Mouse (Mus musculus): Measurements from ENCODE around the gene Gm45261. TPM values are rescaled to one million over a fixed set of nuclear protein-coding genes. Genes with fewer than 3 reads are reported as not detected.

The Gm45261 gene
- total and polyA plus RNA-seq, 3 experiments = not detected

DNA sequence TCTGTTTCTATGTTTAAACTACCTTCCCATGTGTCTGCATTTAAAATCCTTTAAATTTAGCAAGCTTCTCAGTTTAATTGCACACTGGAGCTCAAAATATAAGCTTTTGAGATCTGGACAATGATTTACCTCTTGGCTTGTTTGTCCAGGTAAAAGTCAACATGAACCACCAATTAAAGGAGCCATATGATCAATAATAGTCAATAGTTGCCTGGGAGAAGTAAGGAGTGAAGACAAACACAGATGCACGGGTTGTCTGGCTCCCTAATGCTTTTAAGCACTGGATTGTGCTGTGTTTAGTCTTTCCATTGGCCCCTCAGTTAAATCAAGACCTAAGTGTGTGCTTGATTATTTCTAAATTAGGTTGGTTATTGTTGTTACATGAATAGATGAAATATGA lies 33.3 kb downstream of the Gm45261 start:
- no peak overlapping the region for H3K4me2 ChIP-seq (ENCODE audit: insufficient read depth, low read depth, poor library complexity, severe bottlenecking)
- no peaks in the 10 kb centered on the region for H3K36me3 ChIP-seq (replicated peaks in 1 of 2; ENCODE audit: control insufficient read depth in 1 of 2, insufficient read depth in 1 of 2, low read length in 1 of 2)
- H3K4me3 ChIP-seq (replicated peaks in 1 of 3; ENCODE audit: low read depth in 2 of 3, low read length in 2 of 3, poor library complexity in 1 of 3) = no peak overlapping the region
- dilution Hi-C loops (cut with MboI; ENCODE audit: extremely low pct_ligation_motif_present, extremely low pct_unique_long_range_greater_than_20kb, low sequenced_read_pairs) (no loop called here), in situ Hi-C loops (cut with MboI; ENCODE audit: low pct_ligation_motif_present, low pct_unique_long_range_greater_than_20kb, low sequenced_read_pairs) (no loop called here)
- H3K9me3 ChIP-seq (replicated peaks; ENCODE audit: low read length) = no peaks in the 10 kb centered on the region
- H3K27me3 ChIP-seq (replicated peaks) = no peaks in the 10 kb centered on the region
- no peak overlapping the region for H3K27ac ChIP-seq (ENCODE audit: insufficient read depth, low read depth)
- TF ChIP-seq HCFC1 (IDR thresholded peaks at IDR 0.05; ENCODE audit: low read depth, low read length) (no peak), MAX (IDR thresholded peaks at IDR 0.05; ENCODE audit: low read length) (no peak), JUND (conservative IDR thresholded peaks at IDR 0.05; ENCODE audit: low read depth, low read length) (no peak), IRF4 (IDR thresholded peaks at IDR 0.05; ENCODE audit: low read depth, low read length) (no peak), POLR2AphosphoS2 (IDR thresholded peaks at IDR 0.05; ENCODE audit: low read depth, low read length) (no peak), RCOR1 (conservative IDR thresholded peaks at IDR 0.05; ENCODE audit: low read depth, low read length) (no peak), TBP (conservative IDR thresholded peaks at IDR 0.05; ENCODE audit: low read depth, low read length) (no peak), NRF1 (IDR thresholded peaks at IDR 0.05; ENCODE audit: low read depth, low read length) (no peak), E2F4 (IDR thresholded peaks at IDR 0.05; ENCODE audit: insufficient replicate concordance, low read depth, low read length) (no peak), ZC3H11A (IDR thresholded peaks at IDR 0.05; ENCODE audit: low read depth, low read length) (no peak), PAX5 (IDR thresholded peaks at IDR 0.05; ENCODE audit: low read length) (no peak), ZMIZ1 (IDR thresholded peaks at IDR 0.05; ENCODE audit: low read depth, low read length) (no peak), ETS1 (conservative IDR thresholded peaks at IDR 0.05; ENCODE audit: low read depth, low read length) (no peak), RAD21 (IDR thresholded peaks at IDR 0.05; ENCODE audit: low read depth, low read length) (no peak), CHD1 (IDR thresholded peaks at IDR 0.05; ENCODE audit: low read depth, low read length) (no peak), TCF12 (IDR thresholded peaks at IDR 0.05; ENCODE audit: low read depth, low read length) (no peak), JUN (IDR thresholded peaks at IDR 0.05; ENCODE audit: insufficient read depth, low read depth, low read length) (no peak), MEF2A (IDR thresholded peaks at IDR 0.05; ENCODE audit: borderline replicate concordance, low read depth, low read length) (no peak), MYC (IDR thresholded peaks at IDR 0.05; ENCODE audit: low read depth, low read length) (no peak), ZKSCAN1 (IDR thresholded peaks at IDR 0.05; ENCODE audit: borderline replicate concordance, low read depth, low read length) (no peak)
- H3K79me2 ChIP-seq (replicated peaks; ENCODE audit: control insufficient read depth, extremely low read depth, insufficient read depth, poor library complexity, severe bottlenecking) = no peaks in the 10 kb centered on the region
- no peak for DNase-seq (ENCODE audit: extremely low read depth)
- peaks cover 4 to 23% of the 10 kb centered on the region in 2 experiments for H3K4me1 ChIP-seq (ENCODE audit: control insufficient read depth in 1 of 2, insufficient read depth in 2 of 2)
- H3K9ac ChIP-seq (ENCODE audit: insufficient read depth, low read depth) = no peak overlapping the region

GRCm38 (mm10) chr1:80427425-80427824 lies 33.8 kb downstream of the Gm45261 start:
- H3K79me2 ChIP-seq (replicated peaks; ENCODE audit: control insufficient read depth, extremely low read depth, insufficient read depth, poor library complexity, severe bottlenecking) = no peaks in the 10 kb centered on the region
- H3K36me3 ChIP-seq (replicated peaks in 1 of 2; ENCODE audit: control insufficient read depth in 1 of 2, insufficient read depth in 1 of 2, low read length in 1 of 2) = no peaks in the 10 kb centered on the region
- TF ChIP-seq CHD2 (IDR thresholded peaks at IDR 0.05; ENCODE audit: low read length) (no peak), ELF1 (IDR thresholded peaks at IDR 0.05; ENCODE audit: low read depth, low read length) (no peak), HCFC1 (IDR thresholded peaks at IDR 0.05; ENCODE audit: low read depth, low read length) (no peak), RCOR1 (conservative IDR thresholded peaks at IDR 0.05; ENCODE audit: low read depth, low read length) (no peak), USF1 (IDR thresholded peaks at IDR 0.05; ENCODE audit: low read depth, low read length) (no peak), IRF4 (IDR thresholded peaks at IDR 0.05; ENCODE audit: low read depth, low read length) (no peak), ETS1 (conservative IDR thresholded peaks at IDR 0.05; ENCODE audit: low read depth, low read length) (no peak; the same call in 1 of the 2 replicates), NRF1 (IDR thresholded peaks at IDR 0.05; ENCODE audit: low read depth, low read length) (no peak), MAFK (IDR thresholded peaks at IDR 0.05; ENCODE audit: insufficient replicate concordance, low read length) (no peak), USF2 (conservative IDR thresholded peaks at IDR 0.05; ENCODE audit: low read depth, low read length) (no peak)
- DNase-seq (ENCODE audit: extremely low read depth) = no peak
- no peak overlapping the region for H3K27ac ChIP-seq (ENCODE audit: insufficient read depth, low read depth)
- no peak overlapping the region for H3K4me2 ChIP-seq (ENCODE audit: insufficient read depth, low read depth, poor library complexity, severe bottlenecking)
- H3K9ac ChIP-seq (ENCODE audit: insufficient read depth, low read depth) = no peak overlapping the region
- H3K27me3 ChIP-seq (replicated peaks) = no peaks in the 10 kb centered on the region
- H3K4me1 ChIP-seq (ENCODE audit: control insufficient read depth in 1 of 2, insufficient read depth in 2 of 2) = peaks cover 4 to 27% of the 10 kb centered on the region in 2 experiments
- H3K9me3 ChIP-seq (replicated peaks; ENCODE audit: low read length) = no peaks in the 10 kb centered on the region
- dilution Hi-C loops (cut with MboI; ENCODE audit: extremely low pct_ligation_motif_present, extremely low pct_unique_long_range_greater_than_20kb, low sequenced_read_pairs) (no loop called here), in situ Hi-C loops (cut with MboI; ENCODE audit: low pct_ligation_motif_present, low pct_unique_long_range_greater_than_20kb, low sequenced_read_pairs) (no loop called here)
- no peak overlapping the region for H3K4me3 ChIP-seq (replicated peaks in 1 of 3; ENCODE audit: low read depth in 2 of 3, low read length in 2 of 3, poor library complexity in 1 of 3)
